Mouse (Mus musculus) liver, embryonic 14.5 days (tissue): ENCODE results near the gene Tph1. TPM values are rescaled to one million over a fixed set of nuclear protein-coding genes. Genes with fewer than 3 reads are reported as not detected.

Experiments
- ATAC-seq: fragments of 200-750 bp; cut with Nextera tagmentation; 2 replicates; pipeline ENCODE4 v1.8.0; 2017; ENCODE audit warnings: moderate number of reproducible peaks, mild to moderate bottlenecking, moderate library complexity; ENCODE audit not compliant: insufficient read depth
- DNase-seq, 3 experiments: peaks; one replicate each; pipeline ENCODE4 v3.0.0-alpha.2; 2012 to 2013; ENCODE audit warnings: low read depth in 3 of 3, low spot score in 3 of 3
- H3K27ac ChIP-seq: fragments of 300-500 bp; sonication (generic); 2 replicates; pipeline ENCODE4 v1.5.1; 2014; ENCODE audit warnings: moderate library complexity, mild to moderate bottlenecking, control low read depth, inconsistent platforms
- H3K27me3 ChIP-seq: fragments of 300-500 bp; sonication (generic); 2 replicates; pipeline ENCODE4 v1.6.1; 2014; ENCODE audit warnings: mild to moderate bottlenecking, low read length, moderate library complexity; ENCODE audit not compliant: control insufficient read depth, insufficient read depth
- H3K36me3 ChIP-seq: fragments of 300-500 bp; sonication (generic); replicated peaks from 2 replicates; pipeline ENCODE4 v1.6.1; 2014; ENCODE audit warnings: low read depth; ENCODE audit not compliant: control insufficient read depth, insufficient read depth
- H3K4me1 ChIP-seq, 2 experiments: fragments of 200-500 bp in 1 of 2; fragments of 300-500 bp in 1 of 2; sonication (generic) in 1 of 2; replicated peaks; 2 replicates each; pipeline ENCODE4 v1.6.1; 2012 to 2014; ENCODE audit warnings: antibody characterized with exemption in 1 of 2, inconsistent platforms in 1 of 2, low read length in 1 of 2; ENCODE audit not compliant: control insufficient read depth in 2 of 2, insufficient read depth in 2 of 2
- H3K4me2 ChIP-seq: fragments of 300-500 bp; sonication (generic); 2 replicates; pipeline ENCODE4 v1.6.1; 2014; ENCODE audit warnings: low read depth, mild to moderate bottlenecking, control low read depth, moderate library complexity
- H3K4me3 ChIP-seq, 2 experiments: fragments of 200-500 bp in 1 of 2; fragments of 300-500 bp in 1 of 2; sonication (generic) in 1 of 2; 2 replicates each; pipeline ENCODE4 v1.5.1; 2012 to 2014; ENCODE audit warnings: low read depth in 2 of 2, low read length in 2 of 2, mild to moderate bottlenecking in 2 of 2, control low read depth in 1 of 2, inconsistent platforms in 1 of 2, moderate library complexity in 1 of 2; ENCODE audit not compliant: insufficient read depth in 1 of 2
- H3K9ac ChIP-seq: fragments of 300-500 bp; sonication (generic); replicated peaks from 2 replicates; pipeline ENCODE4 v1.6.1; 2014; ENCODE audit warnings: mild to moderate bottlenecking, control low read depth, moderate library complexity
- H3K9me3 ChIP-seq: fragments of 300-500 bp; sonication (generic); 2 replicates; pipeline ENCODE4 v1.6.1; 2016; ENCODE audit warnings: low read length, mixed read lengths; ENCODE audit not compliant: control insufficient read depth
- CTCF ChIP-seq: IDR thresholded peaks from 2 replicates; pipeline ENCODE4 v1.5.1; 2016; ENCODE audit warnings: antibody characterized with exemption, low read depth, control low read depth
- EP300 ChIP-seq: IDR thresholded peaks from 2 replicates; pipeline ENCODE4 v1.6.1; 2016; ENCODE audit warnings: antibody characterized with exemption, low read depth
- WGBS: fragments of 180-500 bp; shearing (Covaris S2); extraction: QIAGEN DNeasy Blood & Tissue Kit; methylation state at CpG from one replicate; pipeline ENCODE4 v1.1.7; 2014; ENCODE audit not compliant: insufficient replicate concordance; 5-methylcytosine and 5-hydroxymethylcytosine counted together
- polyA plus RNA-seq, 2 experiments: library from polyadenylated mRNA; depleted of rRNA in 1 of 2; stranded (reverse) in 1 of 2; unstranded in 1 of 2; fragments of >200 nt; fragmentation: Nextera tagmentation in 1 of 2; extraction: Ambion mirVana in 1 of 2; gene quantifications; 2 replicates each; pipeline versions ENCODE4 v1.2.1 to v1.2.3; 2012 to 2014

Tph1 gene
- polyA plus RNA-seq, 2 experiments = not detected

GRCm38 (mm10) chr7:46606391-46607030, 65.8 kb downstream of the Tph1 start:
- Histone ChIP-seq H3K27ac (no peak overlapping the region), H3K27me3 (no peaks in the 10 kb centered on the region), H3K9me3 (no peaks in the 10 kb centered on the region), H3K4me2 (no peak overlapping the region), H3K4me1 (no peaks in the 10 kb centered on the region), H3K9ac (no peak overlapping the region), H3K4me3 (no peak overlapping the region), H3K36me3 (no peaks in the 10 kb centered on the region)
- TF ChIP-seq EP300 = no peak
- TF ChIP-seq CTCF = peak; percentile 91
- WGBS = 64% methylated on average over 7 of the region's 7 CpGs
- peak in 1 of 3 experiments; percentile 11 for DNase-seq
- ATAC-seq = no peak

- Histone ChIP-seq H3K27ac (no peak overlapping the region), H3K9ac (no peak overlapping the region), H3K9me3 (no peaks in the 10 kb centered on the region), H3K4me3 (no peak overlapping the region), H3K4me1 (no peaks in the 10 kb centered on the region), H3K36me3 (no peaks in the 10 kb centered on the region), H3K27me3 (no peaks in the 10 kb centered on the region), H3K4me2 (no peak overlapping the region)
- TF ChIP-seq CTCF = no peak
- TF ChIP-seq EP300 = no peak
- DNase-seq (no peak), ATAC-seq (no peak)
- 72% methylated on average over 7 of the region's 7 CpGs for WGBS
Measured at GRCm38 (mm10) chr7:46603051-46603450, 69.3 kb downstream of the Tph1 start.

GRCm38 (mm10) chr7:46602079-46602478, 70.3 kb downstream of the Tph1 start:
- TF ChIP-seq CTCF (no peak), EP300 (no peak)
- 67% methylated on average over 4 of the region's 4 CpGs for WGBS
- H3K9me3 ChIP-seq = no peaks in the 10 kb centered on the region
- H3K27me3 ChIP-seq = no peaks in the 10 kb centered on the region
- no peak overlapping the region for H3K4me3 ChIP-seq
- DNase-seq (no peak), ATAC-seq (no peak)
- no peak overlapping the region for H3K27ac ChIP-seq
- H3K4me2 ChIP-seq = no peak overlapping the region
- no peaks in the 10 kb centered on the region for H3K4me1 ChIP-seq
- H3K9ac ChIP-seq = no peak overlapping the region
- no peaks in the 10 kb centered on the region for H3K36me3 ChIP-seq

GRCm38 (mm10) chr7:46601097-46601496, 71.2 kb downstream of the Tph1 start:
- Histone ChIP-seq H3K4me1 (no peaks in the 10 kb centered on the region), H3K9ac (no peak overlapping the region), H3K27me3 (no peaks in the 10 kb centered on the region), H3K36me3 (no peaks in the 10 kb centered on the region), H3K4me3 (no peak overlapping the region), H3K4me2 (no peak overlapping the region), H3K9me3 (no peaks in the 10 kb centered on the region), H3K27ac (no peak overlapping the region)
- 45% methylated on average over 5 of the region's 5 CpGs for WGBS
- DNase-seq (no peak), ATAC-seq (no peak)
- no peak for TF ChIP-seq EP300
- TF ChIP-seq CTCF = no peak

GRCm38 (mm10) chr7:46597006-46597405, 75.3 kb downstream of the Tph1 start:
- H3K4me3 ChIP-seq = no peak overlapping the region
- H3K9me3 ChIP-seq = no peaks in the 10 kb centered on the region
- no peak for DNase-seq
- 67% methylated on average over 2 of the region's 2 CpGs for whole genome bisulfite sequencing
- H3K4me2 ChIP-seq = no peak overlapping the region
- no peak overlapping the region for H3K9ac ChIP-seq
- H3K36me3 ChIP-seq = no peaks in the 10 kb centered on the region
- no peak for ATAC-seq
- no peak overlapping the region for H3K27ac ChIP-seq
- H3K27me3 ChIP-seq = no peaks in the 10 kb centered on the region
- TF ChIP-seq EP300 (no peak), CTCF (no peak)
- no peaks in the 10 kb centered on the region for H3K4me1 ChIP-seq

Other genes with a start within 250 kb of the Tph1 start
- gene Sergef, start 32.7 kb downstream of the Tph1 start, polyA plus RNA-seq (2012; rRNA removed) = 2.2 and 3.3 TPM in 2 replicates
- gene Sergef, start 32.7 kb downstream of the Tph1 start, polyA plus RNA-seq (2014; fragmentation: Nextera tagmentation; extraction: Ambion mirVana) = 5.5 and 5.9 TPM in 2 replicates
- gene Saal1, start 38.1 kb upstream of the Tph1 start, polyA plus RNA-seq (2012; rRNA removed) = 4.4 and 6.6 TPM in 2 replicates
- gene Saal1, start 38.1 kb upstream of the Tph1 start, polyA plus RNA-seq (2014; fragmentation: Nextera tagmentation; extraction: Ambion mirVana) = 15.1 and 17.6 TPM in 2 replicates
- 0.37 and 1.0 TPM in 2 replicates for gene Saa3, start 43.2 kb upstream of the Tph1 start, polyA plus RNA-seq (2012; rRNA removed)
- 2.8 and 3.4 TPM in 2 replicates for gene Saa3, start 43.2 kb upstream of the Tph1 start, polyA plus RNA-seq (2014; fragmentation: Nextera tagmentation; extraction: Ambion mirVana)
- 7.1 and 9.6 TPM in 2 replicates for gene Saa4, start 60.1 kb upstream of the Tph1 start, polyA plus RNA-seq (2012; rRNA removed)
- gene Saa4, start 60.1 kb upstream of the Tph1 start, polyA plus RNA-seq (2014; fragmentation: Nextera tagmentation; extraction: Ambion mirVana) = 5.8 and 5.9 TPM in 2 replicates
- gene Saa1, start 70.4 kb upstream of the Tph1 start, polyA plus RNA-seq (2012; rRNA removed) = not detected in 2 replicates
- gene Saa1, start 70.4 kb upstream of the Tph1 start, polyA plus RNA-seq (2014; fragmentation: Nextera tagmentation; extraction: Ambion mirVana) = not detected in 2 replicates
- not detected in 2 replicates for gene Saa2, start 79.3 kb upstream of the Tph1 start, polyA plus RNA-seq (2012; rRNA removed)
- not detected in 2 replicates for gene Saa2, start 79.3 kb upstream of the Tph1 start, polyA plus RNA-seq (2014; fragmentation: Nextera tagmentation; extraction: Ambion mirVana)
- gene Hps5, start 123.5 kb upstream of the Tph1 start, polyA plus RNA-seq (2012; rRNA removed) = 5.3 and 6.3 TPM in 2 replicates
- gene Hps5, start 123.5 kb upstream of the Tph1 start, polyA plus RNA-seq (2014; fragmentation: Nextera tagmentation; extraction: Ambion mirVana) = 4.1 and 4.3 TPM in 2 replicates
- gene Gtf2h1, start 123.6 kb upstream of the Tph1 start, polyA plus RNA-seq (2012; rRNA removed) = 8.1 and 13.4 TPM in 2 replicates
- gene Gtf2h1, start 123.6 kb upstream of the Tph1 start, polyA plus RNA-seq (2014; fragmentation: Nextera tagmentation; extraction: Ambion mirVana) = 27.8 and 33.1 TPM in 2 replicates
- 339 and 356 TPM in 2 replicates for gene Ldha, start 168.9 kb upstream of the Tph1 start, polyA plus RNA-seq (2012; rRNA removed)
- gene Ldha, start 168.9 kb upstream of the Tph1 start, polyA plus RNA-seq (2014; fragmentation: Nextera tagmentation; extraction: Ambion mirVana) = 1,026 and 1,104 TPM in 2 replicates
- gene Ldhc, start 188.7 kb upstream of the Tph1 start, polyA plus RNA-seq (2012; rRNA removed) = 0.11 and 0.17 TPM in 2 replicates
- gene Ldhc, start 188.7 kb upstream of the Tph1 start, polyA plus RNA-seq (2014; fragmentation: Nextera tagmentation; extraction: Ambion mirVana) = 0.09 and 0.21 TPM in 2 replicates
- 18.8 and 21.2 TPM in 2 replicates for gene Tsg101, start 247.4 kb upstream of the Tph1 start, polyA plus RNA-seq (2012; rRNA removed)
- 62.1 and 67.3 TPM in 2 replicates for gene Tsg101, start 247.4 kb upstream of the Tph1 start, polyA plus RNA-seq (2014; fragmentation: Nextera tagmentation; extraction: Ambion mirVana)